Mouse (Mus musculus) T-helper 17 cell (primary cell): ENCODE measurements around the gene Card19.

Experiments used
- in situ Hi-C, 2 experiments: fragments of 300-600 bp; cut with MboI, MseI; formaldehyde crosslinking; loops; 1 replicate in 1 of 2; 2 replicates in 1 of 2; pipeline ENCODE4 v1.15.1; 2025; ENCODE audit warnings: high pct_unique_total_duplicates in 2 of 2

Gene Card19

DNA sequence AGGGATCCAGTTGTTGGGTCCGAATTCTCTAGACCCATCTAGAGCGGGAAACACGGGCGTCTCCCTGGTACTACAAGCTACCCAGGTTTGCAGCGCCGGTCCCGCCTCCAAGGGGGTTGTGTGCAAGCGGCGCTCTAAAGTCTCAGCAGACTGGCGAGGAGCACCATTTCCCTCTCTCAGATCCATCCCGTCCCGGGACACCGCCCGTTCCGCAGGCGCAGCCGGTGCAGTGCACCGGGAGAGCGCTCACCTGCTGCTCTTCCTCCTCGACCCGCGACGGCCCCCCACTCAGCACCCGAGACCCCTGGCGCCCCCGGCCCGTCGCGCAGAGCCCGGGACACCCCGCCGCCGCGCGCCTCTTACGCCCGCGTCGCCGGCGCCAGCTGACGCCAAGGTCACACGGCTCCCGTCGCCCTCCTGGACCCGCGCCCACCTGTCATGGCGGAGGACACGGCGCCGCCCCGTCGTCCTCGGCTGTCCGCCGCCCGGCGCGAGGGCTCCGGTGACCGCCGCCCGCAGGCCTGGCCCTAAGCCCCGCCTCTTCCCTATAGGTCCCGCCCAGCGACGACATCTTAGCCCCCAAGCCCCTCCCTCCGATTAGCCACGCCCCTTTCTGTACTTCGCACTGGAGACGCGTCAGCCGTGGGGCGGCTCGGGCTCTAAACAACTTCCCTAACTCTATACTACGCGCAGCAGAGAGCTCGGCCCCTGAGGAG lies at the start of gene Card19:
TSS of gene Card19 (minus strand) at position 534 of the 716 bp plus-strand sequence.
- in situ Hi-C loops = no loop called here

DNA sequence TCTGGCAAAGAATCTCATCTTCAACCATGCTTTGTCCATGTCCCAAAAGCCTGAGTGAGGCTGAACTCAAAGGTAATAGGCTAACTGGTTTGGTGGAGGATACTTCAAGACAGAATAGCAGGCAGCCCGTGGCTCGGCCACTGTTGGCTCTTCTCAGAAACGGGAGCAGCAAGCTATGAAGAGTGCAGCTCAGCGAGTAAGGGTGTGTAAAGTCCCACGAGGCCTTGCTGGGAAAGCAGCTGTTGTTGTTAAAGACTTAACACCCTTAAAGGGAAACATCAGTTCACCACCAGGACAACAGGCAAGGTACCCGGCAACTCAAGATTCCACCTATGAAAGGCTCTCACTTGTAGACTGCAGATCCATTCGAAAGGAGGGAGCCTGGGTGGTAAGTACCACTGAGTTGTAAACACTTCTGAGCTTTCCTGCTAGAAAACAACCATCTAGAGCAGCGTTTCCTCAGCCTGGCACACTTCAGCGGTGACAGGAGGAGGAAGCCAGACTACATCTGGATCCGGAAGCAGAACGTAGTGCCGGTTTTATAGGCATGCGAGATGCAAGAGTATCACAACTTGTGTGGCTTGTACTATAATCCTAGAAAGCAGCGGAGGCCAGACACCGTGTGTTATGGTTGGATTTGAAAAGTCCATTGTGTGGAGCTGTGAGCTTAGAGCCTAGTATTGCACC lies 44.3 kb upstream of the Card19 start:
- in situ Hi-C loops = no loop called here

DNA sequence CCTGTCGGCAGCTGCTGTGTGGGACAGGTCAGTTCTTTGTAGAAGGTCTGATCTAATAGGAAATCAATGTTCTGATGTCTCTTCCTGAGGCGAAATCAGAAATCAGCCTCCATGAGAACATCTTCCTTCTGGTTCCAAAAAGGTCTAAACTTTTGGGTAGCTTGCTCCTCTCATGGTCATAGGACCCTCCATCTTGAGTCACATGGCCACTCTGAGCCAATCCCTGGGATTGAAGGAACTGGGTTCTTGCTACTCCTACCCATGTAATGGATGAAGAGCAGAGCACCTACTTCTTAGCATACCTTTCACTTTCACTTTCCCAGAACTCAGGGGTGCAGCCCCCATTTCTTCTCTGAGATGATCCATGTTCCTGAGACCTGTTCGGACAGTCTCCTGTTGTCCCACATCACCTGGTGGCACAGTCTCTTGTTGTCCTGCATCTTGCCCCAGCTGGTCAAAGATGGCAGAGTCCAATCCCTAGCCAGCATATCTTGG lies 42.0 kb upstream of the Card19 start:
- in situ Hi-C loops = no loop called here

DNA sequence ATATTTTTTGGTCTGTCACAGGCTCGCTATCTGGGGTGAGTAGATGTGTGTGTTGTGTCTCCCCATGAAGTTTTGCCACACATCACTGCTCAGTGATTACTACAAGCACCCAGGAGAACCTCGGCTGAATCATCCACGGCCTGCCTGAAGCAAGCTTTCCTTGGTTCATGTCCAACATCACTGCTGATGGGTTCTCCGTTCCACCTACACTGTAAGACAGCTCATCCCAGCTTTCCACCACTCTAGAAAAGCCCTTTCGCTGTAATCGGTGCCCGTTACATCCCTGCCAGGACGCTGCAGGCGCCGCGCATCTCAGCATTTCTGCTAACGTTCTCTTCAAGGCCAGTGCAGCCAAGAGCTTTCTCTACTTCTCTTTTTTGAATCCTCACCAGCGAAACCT lies 36.9 kb upstream of the Card19 start:
- in situ Hi-C loops = no loop called here

DNA sequence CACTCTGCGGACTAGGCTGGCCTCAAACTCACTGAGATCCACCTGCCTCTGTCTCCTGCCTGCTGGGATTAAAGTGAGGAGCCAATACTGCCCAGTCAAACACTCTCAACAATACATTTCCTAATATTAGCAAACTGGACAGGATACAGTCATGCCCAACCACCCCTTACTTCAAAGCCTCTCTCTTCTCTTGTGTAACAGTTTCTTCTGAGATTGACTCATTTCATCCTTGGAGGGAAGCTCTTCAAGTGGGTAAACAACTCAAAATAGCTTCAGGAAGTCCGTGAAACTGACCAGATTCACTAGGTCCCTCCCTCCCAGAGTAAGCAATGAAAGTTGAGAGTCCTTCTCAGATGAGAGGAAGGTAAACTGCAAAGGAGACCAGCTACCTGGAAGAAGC lies 36.3 kb upstream of the Card19 start:
- in situ Hi-C loops = no loop called here

DNA sequence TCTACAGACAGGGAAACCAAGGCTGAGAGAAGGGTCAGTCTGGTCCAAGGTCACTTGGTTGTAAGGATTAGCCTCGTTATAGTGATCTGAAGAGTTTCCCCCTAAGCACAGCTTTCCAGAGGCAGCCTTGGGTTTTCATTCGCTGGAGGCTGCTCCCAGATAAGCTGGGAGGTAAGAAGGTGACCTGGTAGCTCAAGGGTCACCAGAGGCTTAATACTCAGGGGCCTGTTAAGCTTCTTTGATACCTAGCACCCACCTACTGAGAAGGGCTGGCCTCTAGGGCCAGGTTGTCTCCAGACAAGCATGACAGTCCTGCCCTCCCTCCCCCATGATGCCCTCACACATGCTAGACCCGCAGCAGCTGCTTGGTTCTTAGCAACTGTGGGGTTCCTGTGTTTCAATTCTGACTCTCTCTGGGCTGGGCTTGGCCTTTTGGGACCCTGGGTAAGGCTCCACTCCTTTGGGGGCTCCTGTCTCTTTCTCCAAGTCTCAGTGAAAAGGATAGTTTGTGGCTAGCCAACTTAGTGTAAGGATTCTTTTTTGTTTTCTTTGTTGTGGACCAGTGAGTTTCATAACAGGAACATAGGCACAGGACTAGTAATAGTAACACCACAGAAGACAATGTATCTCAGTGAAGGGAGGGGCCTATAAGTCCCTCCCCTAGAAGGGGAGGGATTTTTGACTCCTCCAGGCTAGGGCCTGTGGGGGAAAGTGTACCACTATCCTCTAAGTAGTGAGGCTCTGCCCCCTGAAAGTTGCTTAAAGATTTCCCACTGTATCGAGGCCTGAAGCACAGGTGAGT lies 35.1 kb upstream of the Card19 start:
- in situ Hi-C loops = no loop called here

DNA sequence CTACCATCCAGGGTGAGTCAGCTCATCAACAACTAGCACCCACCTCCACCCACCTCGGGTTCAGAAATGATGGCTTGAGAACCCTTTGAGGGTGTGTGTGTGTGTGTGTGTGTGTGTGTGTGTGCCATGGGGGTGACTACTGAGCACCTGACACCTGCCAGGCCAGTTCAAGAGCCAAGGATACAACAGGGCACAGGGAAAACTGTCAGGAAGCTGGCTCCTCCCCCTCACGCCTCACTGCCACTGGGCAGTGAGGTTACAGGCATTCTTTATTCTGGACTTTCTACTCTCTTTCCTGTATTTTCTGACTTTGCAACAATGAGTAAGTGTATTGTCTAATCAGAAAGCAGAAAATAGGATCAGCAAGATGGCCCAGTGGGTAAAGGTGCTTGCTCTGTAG lies 33.8 kb upstream of the Card19 start:
- in situ Hi-C loops = no loop called here

DNA sequence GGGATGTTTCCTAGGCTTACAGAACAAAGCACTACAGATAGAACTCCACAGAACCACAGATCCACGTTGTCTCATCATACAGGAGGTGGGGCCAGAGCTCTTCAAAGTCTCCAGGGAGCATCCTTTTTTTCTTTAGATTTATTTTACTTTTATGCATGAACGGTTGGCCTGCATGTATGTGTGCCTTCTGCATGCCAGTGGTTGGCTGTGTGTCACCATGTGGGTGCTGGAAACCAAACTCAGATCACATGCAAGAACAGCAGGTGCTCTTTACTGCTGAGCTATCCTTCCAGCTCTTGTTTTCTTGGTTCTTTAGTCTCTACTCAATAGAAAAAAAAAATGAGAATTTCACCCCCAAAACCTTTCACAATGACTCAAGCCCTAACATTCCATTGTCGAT lies 33.1 kb upstream of the Card19 start:
- in situ Hi-C loops = no loop called here

DNA sequence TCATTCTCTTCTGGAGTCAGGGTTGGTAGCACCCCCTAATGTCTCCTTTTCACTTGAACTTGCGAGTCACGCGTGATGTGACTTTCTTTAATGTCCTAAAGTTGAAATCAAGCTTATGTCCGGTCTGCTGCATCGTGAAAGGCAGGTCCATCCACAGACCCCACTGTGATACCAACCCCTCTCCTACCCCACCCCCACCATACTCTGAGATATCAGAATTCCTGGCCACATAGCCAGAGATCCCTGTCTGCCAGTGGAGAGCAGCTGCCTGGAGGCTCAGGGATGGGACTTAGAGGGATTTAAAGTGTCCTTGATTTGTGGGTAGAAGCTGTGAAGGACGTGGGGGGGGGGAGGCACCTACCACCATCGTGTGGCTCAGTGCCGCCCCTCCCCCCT lies 32.6 kb upstream of the Card19 start, which contains the start of gene Susd3:
TSS of gene Susd3 (minus strand) at position 240 of the 396 bp plus-strand sequence.
- in situ Hi-C loops = no loop called here

DNA sequence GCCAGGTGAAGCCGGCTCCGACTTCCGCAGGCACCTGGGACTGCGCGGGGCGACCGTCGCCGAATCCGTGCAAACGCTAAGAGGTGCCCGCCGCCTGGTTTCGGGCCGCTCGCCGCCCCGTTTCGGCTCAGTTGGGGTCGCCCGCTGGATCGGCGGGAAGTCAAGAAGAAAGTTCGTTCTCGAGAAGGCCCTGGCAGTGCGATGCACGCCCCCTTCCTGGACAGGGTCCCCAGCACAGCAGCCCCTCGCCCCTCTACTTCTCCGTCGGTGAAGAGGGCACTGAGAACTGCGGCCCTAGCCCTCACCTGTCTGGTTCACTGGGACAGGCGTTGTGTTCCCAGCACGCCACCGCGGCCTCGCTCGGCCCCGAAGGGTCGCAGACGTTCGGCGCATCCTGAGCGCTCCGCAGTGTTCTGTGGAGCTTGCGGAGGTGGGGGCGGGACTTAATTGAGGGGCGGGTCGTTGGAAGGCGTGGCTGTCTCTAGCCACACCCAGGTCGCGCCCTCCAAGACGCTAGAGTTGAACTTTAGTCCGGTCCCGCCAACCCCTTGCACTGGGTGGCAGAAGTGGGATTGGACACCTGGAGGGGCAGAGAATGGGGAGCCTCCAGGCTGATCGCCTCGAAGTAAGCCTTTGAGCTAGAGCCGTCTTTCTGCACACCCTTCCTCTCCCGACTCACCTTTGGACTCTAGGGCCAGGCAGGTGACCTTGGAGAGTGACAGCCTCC lies 32.1 kb upstream of the Card19 start:
- in situ Hi-C loops = no loop called here

DNA sequence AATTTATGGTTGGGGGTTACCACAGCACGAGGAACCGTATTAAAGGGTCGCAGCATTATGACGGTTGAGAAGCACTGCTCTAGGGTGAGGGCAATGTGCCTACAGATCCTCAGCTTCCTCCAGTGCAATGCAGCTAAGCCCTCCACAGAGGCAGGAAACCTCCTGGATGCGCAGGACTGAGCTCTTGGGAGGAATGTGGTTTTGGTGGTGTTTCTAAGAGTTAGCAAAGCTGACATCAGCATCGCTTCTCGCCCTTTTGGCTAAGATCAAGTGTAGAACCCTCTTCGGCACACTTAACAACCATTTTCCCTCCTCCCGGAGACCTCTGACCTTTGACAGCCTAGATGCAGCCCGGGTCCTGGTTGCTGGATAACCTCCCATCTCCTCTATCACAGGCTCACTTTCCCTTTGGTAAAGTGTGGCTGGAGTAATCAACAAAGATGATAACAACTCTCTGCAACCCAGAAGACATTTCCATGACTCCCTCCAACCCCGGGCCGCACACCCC lies 31.4 kb upstream of the Card19 start:
- in situ Hi-C loops = no loop called here

DNA sequence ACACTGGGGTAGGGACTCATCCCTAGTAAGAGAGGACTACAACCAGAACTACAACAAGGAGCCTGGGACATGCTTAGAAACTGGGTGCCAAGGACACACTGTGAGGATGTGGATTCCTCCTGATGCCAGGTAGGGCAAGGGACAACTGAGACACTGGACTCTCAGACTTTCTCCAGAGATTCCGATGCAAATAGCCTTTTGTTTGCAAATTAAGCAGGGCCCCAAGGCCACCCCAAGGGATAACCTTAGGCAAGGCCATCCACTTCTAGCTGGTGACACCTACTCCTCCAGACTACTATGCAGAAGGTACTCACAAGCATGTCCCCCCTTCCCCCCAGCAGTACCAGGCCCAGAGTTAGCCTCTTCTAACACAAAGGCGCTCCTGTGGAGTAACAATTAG lies 30.8 kb upstream of the Card19 start:
- in situ Hi-C loops = no loop called here

DNA sequence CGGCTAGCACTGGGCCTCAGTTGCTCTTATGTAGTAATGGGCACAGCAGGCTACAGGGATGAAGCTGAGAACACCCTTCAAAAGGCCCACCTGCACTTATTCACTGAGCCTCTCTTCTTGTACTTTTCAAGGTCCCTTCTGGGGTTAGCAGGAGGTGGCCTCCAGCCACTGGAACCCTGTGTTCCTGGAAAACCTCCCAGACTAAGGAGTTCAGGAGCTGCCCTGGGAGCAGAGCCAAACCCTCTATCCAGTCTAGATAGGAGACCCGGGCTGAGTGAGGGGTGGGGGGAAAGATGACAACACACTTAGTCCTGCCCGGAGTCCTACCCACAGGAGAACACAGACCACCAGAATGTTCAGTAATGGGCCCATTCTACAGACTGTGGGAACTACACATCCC lies 30.2 kb upstream of the Card19 start:
- in situ Hi-C loops = no loop called here

DNA sequence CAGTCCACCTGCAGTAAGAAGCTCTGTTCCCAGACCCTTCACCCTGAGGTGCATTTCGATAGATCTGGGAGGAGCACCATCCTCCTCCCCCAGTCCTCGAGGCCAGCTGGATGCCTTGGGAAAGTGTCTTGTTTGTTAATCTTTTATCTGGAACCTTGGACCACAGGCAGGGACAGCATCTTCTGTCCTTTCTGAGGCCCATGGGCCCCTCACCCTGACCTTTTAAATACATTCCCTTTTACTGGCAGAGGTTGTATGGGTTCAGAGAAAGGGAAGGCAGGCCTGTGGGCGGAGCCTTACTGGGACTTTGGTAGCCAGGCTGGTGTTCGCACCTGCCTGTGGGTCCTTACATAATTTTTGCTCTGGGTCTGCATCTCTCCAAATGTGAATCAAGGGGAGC lies 29.4 kb upstream of the Card19 start:
- in situ Hi-C loops = no loop called here

DNA sequence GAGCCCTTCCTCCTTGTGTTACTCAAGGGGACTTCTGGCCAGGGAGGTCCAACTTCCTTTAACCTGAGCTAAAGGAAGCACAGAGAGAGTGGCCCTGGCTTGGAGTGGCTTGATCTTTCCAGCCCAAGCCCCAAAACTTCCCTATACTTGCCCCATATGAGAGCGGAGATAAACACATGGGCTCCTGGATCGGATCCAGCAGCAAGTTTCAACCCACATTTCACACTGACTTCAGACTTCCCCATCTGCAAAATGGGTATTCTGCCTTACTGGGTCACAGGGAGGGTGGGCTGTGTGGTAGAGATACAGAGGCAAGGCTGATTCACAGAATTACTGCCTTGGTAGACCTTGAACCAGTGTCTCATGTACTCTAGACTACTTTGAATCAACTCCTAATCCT lies 27.7 kb upstream of the Card19 start:
- in situ Hi-C loops = no loop called here

DNA sequence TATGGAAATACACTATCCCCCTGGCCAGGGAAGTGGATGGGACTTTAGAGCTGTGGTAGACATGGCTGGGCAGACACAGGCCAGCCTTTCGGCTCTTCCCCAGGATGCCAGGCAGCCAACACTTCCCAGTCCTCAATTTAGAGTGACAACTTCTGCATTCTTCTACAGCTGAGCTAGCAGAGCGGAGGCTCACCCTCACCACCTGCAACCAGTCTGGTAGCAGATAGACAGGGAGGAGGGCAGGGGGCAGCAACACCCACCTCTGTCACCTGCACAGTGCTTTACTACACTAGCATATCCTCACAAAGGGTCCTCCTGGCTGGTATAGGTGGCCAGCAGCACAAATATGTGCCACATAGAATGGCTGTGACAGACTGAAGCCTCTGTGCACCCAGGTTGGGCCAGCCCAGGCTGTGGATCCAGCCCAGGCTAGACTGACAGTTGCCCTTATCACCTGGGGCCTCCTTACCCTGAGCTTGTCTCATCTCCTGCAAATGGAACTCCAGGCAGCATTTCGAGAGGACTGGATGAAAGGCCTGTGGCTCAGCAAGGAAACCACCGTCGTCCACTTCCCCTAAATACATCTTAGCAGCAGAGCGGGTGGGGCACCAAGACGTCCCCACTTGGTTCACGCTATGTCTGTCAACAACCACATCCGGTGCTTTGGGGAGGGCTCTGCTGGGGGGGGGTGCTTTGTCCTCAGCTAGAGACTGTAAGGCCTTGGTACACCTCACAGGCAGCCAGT lies 26.7 kb upstream of the Card19 start:
- in situ Hi-C loops = no loop called here

DNA sequence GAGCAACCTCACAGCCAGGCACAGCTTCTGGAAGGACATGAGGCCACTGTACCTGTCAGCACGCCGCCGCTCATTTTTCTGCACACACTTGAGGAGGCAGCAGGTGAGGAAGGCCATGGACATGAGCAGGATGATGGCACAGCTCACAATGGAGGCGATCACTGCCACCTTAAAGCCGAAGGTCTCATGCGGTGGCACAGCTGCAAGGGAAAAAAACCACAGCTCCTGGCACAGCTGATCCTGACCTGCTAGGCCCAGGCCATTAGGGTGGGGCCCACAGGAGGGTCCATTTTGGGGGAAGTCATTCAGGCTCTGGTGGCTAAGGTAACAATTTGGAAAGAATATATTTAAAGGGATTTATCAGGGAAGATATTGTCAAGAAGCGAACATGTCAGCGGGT lies 22.9 kb upstream of the Card19 start:
- in situ Hi-C loops = no loop called here

DNA sequence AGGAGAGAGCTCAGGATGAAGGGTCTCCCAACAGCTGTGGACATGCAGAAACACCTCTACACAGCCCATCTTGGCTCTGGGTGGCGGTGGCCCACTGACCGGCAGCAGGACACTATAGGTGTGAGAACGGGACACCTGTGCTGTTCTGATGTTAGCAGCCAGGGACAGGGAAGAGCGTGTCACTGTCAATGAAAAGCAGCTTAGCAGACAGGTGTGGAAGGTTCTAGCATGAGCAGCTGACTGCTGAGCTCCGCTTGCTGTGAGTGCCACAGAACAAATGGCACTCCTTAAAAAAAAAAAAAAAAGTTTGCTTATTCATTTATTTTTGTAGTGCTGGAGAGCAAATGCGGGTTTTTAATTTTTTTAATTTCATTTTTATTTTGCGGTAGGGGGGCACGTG lies 21.8 kb upstream of the Card19 start:
- in situ Hi-C loops = no loop called here

DNA sequence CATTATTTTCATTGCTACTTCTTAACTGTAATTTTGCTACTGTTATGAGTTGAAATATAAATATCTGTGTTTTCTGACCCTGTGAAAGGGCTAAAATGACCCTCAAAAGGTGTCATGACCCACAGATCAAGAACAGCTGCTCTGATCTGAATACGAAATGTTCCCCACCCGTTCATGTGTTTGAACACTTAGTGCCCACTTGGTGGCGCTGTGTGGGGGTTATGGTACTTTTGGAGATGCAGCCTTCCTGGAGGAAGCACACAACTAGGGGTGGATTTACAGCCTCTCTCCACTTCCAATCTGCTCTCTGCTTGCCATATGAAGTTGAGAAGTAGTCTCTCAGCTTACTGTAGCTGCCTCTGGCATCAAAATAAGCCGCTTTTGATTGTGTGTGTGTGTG lies 18.9 kb upstream of the Card19 start:
- in situ Hi-C loops = no loop called here

DNA sequence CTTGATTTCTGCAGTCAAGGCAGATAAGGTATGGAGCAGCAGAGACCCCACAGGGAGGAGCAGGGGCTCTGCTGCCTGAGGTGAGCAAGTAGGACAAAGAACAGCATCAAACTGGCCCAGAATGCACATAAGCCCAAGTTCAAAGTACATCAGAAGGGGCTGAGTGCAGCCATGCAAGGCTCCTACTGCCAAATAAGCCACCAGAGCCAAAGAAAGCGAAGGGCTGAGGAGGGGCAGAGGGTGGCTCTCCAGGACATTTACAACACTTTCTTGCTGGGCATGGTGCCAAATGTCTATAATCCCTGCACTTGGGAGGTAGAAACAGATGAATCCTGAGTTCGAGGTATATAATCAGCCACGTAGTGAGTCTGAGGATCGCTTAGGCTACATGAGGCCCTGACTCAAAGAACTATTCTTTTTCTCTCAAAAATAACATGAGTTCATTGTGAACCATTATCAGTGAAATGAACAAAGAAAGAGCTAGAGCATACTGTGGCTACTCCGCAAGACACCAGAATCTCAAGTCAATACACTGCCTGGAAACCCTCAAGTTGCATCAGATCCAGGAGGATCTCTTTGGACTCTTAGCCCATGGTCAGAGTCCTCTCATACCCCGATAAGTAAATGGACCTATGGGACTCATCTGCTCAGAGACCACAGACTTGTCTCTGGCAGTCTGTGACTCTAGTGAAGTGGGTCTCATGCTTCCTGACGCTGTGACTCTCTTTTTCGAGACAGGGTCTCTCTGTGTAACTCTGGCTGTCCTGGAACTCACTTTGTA lies 18.1 kb upstream of the Card19 start:
- in situ Hi-C loops = no loop called here
